Mouse (Mus musculus) layer of hippocampus, adult 9-11 months (tissue): ENCODE results near the gene BC048679.
A peak's percentile ranks its signal among the peaks of the same experiment; 100 is the strongest.
"Not testable (repeated sequence)": the region's sequence is repeated elsewhere in the genome, so short reads cannot be mapped to it uniquely, and the experiment has no call there.

Experiments used
- DNase-seq: peaks from one replicate; pipeline ENCODE4 v3.0.0; 2022

The BC048679 gene

DNA sequence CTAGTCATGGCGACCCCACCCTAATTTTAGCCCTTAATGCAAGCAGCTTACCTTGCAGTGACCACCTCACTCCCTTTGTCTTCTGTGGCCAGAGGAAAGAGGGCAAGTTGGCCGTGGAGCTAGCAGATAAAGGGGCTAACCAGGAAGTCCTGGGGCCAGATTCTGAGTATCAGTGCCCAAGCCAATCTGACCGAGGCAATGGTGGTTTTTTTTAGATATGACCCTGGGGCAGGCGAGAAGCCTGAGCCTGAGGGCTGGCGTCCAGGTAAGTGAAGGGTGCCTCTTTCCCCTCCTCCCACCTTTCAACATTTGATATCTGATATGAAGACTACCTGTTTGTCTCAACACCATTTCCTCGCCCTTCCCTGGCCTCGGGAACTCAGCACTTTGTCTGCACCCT, at the start of gene BC048679:
Gene BC048679, minus strand, starts transcription at position 101 of the 400 bp plus-strand sequence.
- DNase-seq: no peak

GRCm38 (mm10) chr7:81542934-81543333, 44.9 kb upstream of the BC048679 start:
- no peak for DNase-seq

- DNase-seq: peak; percentile 81
Measured at GRCm38 (mm10) chr7:81541924-81542524, 43.9 kb upstream of the BC048679 start.

- DNase-seq: no peak
Measured at GRCm38 (mm10) chr7:81540999-81541398, 42.9 kb upstream of the BC048679 start.

- DNase-seq: peak; percentile 26
Measured at GRCm38 (mm10) chr7:81539565-81539964, 41.5 kb upstream of the BC048679 start.

DNA sequence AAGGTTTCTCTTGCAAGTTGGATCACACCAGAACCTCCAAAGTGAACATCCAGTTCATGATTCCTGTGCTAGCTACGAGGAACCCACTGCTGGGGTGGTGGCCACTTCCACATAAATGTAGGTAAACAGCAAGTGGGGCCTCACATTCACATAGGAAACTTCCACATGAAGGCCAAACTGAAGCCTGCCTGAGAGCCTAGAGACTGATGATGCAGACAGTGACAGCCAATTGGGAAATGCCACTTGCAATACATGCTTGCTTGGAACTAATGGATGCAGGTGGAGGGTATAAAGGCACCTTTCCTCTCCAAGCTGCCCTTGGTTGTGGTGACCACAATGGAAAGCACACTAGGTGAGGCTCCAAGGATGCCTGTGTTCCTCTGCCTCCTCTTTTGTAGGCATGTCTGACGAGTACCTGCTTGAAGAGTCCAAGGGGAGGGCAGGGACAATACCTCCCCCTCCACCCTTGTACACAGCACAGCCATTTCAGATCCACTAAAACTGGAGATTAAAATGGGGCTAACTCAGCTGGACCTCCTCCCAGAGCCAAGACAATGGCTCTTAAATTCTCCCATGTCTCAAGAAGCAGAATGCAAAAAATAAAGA, 40.1 kb upstream of the BC048679 start:
- peak; percentile 34 for DNase-seq

GRCm38 (mm10) chr7:81536478-81536877, 38.4 kb upstream of the BC048679 start:
- no peak for DNase-seq

DNA sequence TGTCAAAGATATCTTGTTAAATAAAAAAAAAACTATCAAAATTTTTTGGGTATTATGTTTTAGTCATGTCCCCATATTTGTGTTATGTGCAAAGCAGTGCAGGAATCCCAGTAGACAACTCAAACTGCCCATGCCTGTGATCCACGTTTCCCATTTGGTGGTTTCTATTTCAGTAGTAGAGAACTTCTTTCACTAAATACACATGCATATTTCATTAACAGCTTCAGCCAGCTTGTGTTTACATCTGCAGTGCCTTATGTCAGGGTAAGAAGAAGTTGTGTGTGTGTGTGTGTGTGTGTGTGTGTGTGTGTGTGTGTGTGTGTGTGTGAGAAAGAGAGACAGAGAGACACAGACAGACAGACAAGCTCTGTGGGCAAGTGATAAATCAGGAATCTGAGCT, 33.4 kb upstream of the BC048679 start:
- no peak for DNase-seq

DNA sequence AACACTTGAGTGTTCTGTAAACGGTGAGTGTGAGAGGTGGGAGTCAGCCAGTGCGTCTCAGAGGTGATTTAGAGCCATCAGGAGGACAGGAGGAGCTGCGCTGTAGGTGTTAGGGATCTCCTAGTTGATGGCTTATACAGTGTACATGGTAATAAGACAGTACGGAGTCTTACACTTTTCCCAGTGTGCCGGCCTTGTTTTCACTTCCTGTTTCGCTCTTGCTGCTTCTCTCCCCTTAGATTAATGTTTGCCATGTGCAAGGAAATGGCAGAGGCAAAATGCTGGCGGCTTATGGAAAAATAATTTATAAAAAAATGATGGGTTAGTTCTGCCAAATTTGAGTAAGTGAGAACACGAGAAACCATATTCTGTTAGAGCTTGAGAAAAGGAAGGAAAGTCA, 30.8 kb upstream of the BC048679 start:
- no peak for DNase-seq

DNA sequence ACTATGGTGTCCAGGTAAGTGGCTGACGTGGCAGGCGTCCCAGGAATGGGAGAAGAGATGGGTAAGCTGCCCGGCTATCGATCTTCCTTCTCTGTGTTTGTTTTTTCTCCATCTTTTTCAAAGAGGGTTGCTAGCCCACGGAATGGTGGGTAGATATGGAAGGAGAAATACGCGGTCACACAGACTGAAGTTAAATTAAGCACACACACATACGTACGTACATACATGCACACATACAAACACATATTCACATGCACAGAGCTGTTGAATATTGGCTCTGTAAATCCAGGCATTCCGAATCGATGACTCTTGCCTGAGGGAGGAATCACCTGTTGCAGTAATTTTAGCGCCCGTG, 25.6 kb upstream of the BC048679 start:
- no peak for DNase-seq

DNA sequence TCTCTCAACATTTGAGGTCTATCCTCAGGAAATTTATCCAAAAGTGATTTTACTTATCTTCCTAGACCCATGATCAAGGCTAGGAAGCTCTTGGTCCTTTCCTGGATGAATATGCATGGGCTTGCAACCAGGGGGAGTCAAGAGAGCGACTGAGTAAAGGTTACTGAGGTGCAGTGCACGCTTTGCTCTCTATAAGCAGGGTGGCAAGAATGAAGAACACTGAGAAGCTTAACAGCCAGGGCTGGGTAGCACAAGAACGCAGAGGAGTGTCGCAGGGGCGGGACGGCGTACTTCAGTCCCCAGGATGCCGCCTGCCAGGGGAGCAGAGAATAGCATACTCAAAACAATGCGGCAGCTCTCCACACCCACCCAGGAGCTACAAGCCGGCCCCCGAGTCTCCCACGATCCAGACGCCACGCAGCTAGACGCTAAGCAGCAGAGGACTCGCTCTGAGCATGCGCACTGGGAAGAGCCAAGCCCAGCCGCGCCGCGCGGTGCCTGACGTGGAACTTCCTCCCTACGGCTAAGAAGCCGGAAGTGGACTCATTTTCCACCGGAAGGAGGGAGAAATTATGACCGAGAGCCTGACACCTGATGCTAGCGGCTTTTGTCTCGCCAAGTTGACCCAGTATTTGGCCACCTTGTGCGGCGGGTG, 25.1 kb upstream of the BC048679 start:
- peak; percentile 92 for DNase-seq

DNA sequence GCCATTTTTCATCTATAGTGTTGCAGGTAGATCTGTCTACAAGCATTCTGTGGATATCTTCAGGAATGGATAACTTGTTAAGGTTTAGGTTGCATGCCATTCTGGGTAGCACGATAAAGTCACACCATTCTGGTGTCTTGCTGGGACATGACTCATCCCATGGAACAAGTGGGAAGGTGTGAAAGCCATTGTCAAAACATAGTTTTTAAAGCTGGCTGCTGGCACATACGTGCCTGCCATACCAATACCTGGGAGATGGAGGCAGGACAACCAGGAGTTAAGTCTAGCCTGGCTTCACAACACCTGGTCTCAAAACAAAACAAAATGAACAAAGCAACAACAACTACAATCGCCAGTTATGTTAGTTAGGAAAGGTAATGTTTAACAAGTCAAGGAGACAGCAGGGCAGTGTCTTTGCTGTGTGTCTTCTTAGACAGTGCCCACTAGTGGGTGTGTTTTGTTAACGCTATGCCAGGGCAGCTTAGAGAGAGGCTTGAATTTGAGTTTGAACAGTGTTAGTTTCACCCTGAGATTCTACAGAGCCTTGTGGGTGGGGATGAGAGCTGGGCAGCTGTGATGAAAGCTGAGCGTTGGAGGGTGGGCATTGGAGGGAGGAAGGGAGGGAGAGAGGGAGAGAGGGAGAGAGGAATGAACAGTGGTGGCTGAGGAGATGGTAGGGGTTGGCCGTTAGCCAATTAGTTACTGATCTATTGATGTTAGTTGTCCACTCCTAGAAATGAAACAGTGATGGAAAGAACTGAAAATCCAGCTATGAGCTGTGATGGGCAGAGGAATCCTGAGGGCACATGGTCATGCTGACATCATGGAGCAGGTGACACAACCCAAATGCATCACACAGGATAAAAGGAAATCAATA, 18.3 kb upstream of the BC048679 start:
- DNase-seq: no peak

- no peak for DNase-seq
Measured at GRCm38 (mm10) chr7:81514906-81515590, 17.0 kb upstream of the BC048679 start.

GRCm38 (mm10) chr7:81501050-81501449, 3.0 kb upstream of the BC048679 start:
- DNase-seq: no peak

DNA sequence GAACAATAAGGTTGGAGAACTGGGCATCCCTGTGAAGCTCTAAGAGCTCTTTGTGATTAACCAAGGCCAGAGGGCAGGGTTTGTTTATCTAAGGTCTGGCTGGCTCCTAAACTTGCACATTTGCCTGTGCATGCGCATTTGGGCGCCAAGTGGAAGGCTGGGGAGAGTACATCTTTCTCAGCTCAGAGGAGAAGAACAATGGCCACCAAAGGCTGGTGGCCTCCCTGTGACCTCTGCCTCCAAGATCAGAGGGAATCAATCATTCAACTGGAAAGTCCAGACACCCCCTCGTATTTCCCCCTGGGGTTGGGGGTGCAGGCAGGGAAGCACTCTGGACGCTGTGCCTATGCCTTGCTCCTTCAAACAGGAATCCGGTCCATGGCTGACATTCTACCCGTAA, 910 bp downstream of the BC048679 start:
- no peak for DNase-seq

DNA sequence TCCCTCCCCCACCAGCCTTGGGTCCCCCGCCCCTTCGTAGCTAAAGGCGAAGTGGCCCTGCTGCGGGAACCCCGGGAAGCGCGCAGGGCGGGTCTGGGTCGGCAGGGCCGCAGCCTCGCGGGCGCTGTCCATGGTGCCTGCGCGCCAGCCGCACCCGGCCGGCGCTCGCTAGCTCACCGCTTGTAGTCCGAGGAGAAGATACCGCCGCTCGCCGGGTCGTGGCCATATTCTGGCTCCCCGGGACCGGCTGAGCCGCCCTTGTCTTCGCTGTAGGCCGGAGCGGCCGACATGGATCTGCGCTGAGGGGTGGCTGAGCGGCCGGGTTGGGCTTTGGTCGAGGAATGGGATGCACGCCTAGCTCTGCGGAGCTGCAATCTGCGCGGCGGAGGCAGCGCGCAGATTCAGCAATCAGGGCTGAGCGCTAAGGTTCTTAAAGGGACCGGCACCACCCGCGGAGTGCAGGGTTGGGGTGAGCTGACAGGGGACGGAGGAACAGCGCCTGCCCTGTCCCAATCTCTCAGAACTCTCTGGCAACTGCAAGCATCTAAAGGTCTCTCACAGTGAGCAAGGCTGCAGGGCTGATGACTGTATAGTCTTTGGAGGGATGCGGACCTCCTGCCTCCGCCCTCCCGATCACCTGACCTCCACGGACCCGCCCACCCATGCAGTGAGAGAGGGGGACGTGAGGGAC, 4.6 kb downstream of the BC048679 start, which contains the start of gene Ap3b2:
Gene Ap3b2, minus strand, starts transcription at position 595 of the 691 bp plus-strand sequence.
- peak; percentile 48 for DNase-seq

GRCm38 (mm10) chr7:81492628-81493027, 5.5 kb downstream of the BC048679 start:
- DNase-seq: no peak

- DNase-seq: no peak
Measured at GRCm38 (mm10) chr7:81489649-81490048, 8.4 kb downstream of the BC048679 start.

GRCm38 (mm10) chr7:81480800-81481199, 17.3 kb downstream of the BC048679 start:
- no peak for DNase-seq

DNA sequence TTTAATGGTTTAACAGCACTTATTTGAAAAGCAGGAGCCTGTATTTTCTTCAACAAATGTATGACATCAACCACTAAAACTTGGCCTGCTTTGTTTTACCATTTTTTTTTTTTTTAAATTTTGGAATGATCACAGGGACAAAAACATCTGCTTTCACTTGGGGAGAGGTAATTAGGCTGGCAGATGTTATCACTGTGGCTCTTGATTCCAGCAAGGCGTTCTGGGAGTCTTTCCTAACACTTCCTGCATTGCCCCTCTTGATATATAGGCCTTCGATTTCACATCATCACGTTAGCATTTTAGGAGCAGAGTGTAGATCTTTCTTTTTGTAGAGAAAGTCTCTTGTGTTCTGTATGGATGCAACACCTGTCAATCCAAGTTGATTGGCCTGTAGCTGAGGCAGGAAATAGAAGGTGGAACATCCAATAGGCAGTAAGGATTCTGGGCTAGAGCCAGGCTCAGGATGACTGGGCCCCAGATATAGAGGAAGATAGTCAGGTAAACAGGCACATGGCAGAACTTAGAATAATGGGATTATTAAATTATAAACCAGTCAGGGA, 18.5 kb downstream of the BC048679 start:
- DNase-seq: no peak

- not testable (repeated sequence) for DNase-seq
Measured at GRCm38 (mm10) chr7:81478261-81478660, 19.8 kb downstream of the BC048679 start.

GRCm38 (mm10) chr7:81476833-81477232, 21.2 kb downstream of the BC048679 start:
- DNase-seq: no peak
